Mouse (Mus musculus): ENCODE data around the gene Kat6b.
"Not testable (repeated sequence)": the region's sequence is repeated elsewhere in the genome, so short reads cannot be mapped to it uniquely, and the experiment has no call there.

The Kat6b gene

DNA sequence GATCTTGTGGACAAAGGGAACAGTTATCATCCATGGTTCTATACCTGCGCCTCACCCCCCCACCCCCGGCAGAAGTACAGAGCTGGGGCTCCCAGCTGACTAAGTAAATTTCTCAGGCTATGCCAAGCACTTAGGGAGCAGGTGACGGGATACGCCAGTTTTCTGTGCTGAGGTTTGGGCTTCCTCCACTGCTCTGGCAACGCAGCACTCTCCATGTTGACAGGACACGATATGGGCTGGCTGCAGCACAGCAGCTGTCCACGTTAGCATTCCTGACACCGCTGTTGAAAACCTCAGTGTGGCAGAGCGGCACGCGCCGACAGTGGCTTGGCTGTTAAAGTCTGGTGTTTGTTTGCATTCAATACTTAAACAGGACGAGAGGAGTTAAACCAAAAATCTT, 177.9 kb downstream of the Kat6b start:
- no peak for DNase-seq (ENCODE audit: low read depth, low spot score)

DNA sequence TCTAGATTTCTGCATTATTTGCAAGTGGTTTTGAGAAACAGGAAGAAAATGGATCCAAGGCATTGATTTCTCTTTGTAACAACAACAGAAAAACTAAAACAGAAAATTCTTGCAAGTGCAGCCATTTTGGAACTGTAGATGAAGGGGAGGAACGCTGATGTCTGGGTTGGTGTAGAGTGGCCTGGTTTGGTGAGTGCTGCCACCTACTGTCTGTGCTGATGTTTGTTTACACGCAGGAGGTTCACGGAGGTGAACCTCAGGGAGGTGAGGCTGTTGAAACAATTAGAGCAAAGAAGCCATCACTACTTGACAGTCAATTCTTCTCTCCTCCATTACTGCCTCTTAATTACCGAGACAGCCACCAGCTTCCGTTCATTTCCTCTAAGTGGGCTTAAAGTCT, 178.4 kb downstream of the Kat6b start:
- DNase-seq (ENCODE audit: low read depth, low spot score), result peak; percentile 84

DNA sequence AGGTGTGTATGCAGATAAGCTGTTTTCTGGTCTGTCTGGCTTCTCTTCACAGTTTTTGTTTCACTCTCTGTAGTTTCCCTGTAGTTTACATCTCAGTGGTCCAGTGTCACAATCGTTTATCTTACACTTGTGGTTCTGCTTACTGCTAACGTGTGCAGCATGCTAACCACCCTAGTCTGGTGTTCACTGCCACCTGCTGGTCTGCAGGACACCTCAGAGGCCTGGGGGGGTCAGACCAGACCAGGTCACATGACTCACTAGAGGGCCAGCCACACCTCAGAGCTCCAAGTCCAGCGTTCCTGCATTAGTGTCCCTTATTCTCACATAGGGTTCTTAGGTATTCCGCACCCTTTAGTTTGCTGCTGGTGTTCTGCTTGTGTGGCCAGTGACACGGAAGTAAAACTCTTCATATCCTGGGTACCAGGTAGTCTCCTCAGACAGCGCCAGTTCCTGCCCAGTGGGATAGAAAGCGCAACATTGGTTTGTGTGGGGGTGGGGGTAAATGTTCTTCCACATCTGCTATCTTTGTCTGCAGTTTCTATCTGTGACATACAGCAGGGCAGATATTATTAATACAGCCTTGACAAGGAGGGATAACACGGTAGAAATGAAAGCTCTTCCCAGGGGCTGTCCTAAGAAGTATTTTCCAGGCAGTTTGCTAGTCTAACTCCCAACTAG, 181.4 kb downstream of the Kat6b start:
- DNase-seq (ENCODE audit: low read depth, low spot score), result no peak

DNA sequence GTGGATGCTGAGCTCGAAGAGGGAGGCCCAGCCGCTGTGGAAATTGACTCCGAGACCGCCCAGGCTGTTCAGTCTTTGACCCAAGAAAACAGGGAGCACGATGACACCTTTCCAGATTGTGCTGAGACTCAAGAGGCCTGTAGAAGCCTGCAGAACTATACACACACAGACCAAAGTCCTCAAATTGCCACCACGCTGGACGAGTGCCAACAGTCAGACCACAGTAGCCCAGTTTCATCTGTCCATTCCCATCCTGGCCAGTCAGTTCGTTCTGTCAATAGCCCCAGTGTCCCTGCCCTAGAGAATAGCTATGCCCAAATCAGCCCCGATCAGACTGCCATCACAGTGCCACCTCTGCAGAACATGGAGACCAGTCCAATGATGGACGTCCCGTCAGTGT, 188.0 kb downstream of the Kat6b start:
- DNase-seq (ENCODE audit: low read depth, low spot score), result no peak

DNA sequence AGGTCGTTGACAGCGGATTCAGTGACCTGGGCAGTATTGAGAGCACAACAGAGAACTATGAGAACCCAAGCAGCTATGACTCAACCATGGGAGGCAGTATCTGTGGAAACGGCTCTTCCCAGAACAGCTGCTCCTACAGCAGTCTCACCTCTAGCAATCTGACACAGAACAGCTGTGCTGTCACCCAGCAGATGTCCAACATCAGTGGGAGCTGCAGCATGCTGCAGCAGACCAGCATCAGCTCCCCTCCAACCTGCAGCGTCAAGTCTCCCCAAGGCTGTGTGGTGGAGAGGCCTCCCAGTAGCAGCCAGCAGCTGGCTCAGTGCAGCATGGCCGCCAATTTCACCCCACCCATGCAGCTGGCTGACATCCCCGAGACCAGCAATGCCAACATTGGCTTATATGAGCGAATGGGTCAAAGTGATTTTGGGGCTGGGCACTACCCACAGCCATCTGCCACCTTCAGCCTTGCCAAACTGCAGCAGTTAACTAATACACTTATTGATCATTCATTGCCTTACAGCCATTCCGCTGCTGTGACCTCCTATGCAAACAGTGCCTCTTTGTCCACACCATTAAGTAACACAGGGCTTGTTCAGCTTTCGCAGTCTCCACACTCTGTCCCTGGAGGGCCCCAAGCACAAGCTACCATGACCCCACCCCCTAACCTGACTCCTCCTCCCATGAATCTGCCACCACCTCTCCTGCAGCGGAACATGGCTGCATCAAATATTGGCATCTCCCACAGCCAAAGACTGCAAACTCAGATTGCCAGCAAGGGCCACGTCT, 188.6 kb downstream of the Kat6b start:
- peak; percentile 45 for DNase-seq (ENCODE audit: low read depth, low spot score)

DNA sequence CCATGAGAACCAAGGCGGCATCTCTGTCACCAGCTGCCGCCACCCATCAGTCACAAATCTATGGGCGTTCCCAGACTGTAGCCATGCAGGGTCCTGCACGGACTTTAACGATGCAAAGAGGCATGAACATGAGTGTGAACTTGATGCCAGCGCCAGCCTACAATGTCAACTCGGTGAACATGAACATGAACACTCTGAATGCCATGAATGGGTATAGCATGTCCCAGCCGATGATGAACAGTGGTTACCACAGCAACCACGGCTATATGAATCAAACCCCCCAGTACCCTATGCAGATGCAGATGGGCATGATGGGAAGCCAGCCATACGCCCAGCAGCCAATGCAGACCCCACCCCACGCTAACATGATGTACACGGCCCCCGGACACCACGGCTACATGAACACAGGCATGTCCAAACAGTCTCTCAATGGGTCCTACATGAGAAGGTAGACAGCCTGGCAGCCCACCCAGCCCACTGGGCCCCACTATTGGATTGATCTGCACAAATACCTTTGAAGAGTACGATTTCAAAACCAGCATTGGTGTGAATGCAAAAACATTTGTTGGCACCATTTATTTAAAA, 189.3 kb downstream of the Kat6b start:
- DNase-seq (ENCODE audit: low read depth, low spot score), result not testable (repeated sequence)

DNA sequence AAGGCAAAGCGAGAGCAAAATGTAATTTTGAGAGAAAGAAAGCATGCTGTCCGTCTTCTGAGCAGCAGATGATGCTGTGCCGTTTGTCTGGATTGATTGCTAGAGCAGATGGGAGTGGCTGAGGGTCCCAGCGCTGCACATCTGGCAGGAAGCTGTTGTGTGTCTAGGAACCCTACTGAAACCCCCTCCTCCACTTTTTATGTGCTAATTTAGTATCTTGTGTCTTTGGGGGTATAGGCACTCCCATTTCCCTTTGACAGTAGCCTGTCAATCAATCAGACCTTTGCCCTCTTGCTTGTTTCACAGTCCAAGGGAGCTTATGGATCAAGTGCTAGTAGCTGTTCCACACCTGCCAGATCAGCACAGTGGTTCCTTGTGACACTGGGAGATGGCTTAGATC, 191.9 kb downstream of the Kat6b start:
- peak; percentile 48 for DNase-seq (ENCODE audit: low read depth, low spot score)

DNA sequence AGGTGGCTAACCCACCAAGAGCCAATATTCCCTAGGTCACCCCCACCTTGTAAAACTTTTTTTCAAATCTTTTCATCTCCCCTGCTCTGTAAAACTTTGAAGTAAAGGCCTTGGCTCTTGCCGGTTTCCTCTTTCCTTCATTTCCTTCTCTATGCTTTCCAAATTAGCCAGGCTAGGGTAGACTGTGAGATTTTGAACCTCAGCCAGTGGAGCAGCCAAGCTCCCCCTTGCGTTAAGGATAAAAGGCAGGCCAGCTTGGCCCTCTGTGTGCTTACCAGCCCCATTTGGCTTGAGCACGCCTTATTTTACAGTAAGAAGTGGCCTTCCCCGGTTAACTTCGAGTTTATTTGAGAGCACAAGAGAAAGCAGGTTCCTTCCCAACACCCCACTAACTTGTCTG, 193.2 kb downstream of the Kat6b start:
- DNase-seq (ENCODE audit: low read depth, low spot score), result no peak

DNA sequence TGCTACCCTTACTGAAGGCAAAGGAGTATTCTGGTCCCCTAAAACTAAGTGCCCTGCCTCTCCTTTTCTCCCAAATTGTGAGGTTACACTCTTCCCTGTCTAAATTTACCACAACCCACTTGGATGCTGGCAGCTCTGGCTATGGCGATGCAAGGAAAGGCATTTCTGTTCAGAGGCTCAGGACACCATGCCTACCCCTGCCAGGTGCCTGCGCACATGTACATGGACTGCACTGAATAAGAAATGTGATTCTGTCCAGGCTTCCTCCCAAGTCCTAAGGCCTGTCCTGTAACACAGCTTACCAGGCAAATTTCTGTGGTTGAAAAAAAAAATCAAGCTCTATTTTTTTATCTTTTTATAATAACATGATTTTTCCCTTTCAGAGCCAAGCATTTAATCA, 195.0 kb downstream of the Kat6b start:
- DNase-seq (ENCODE audit: low read depth, low spot score), result no peak

DNA sequence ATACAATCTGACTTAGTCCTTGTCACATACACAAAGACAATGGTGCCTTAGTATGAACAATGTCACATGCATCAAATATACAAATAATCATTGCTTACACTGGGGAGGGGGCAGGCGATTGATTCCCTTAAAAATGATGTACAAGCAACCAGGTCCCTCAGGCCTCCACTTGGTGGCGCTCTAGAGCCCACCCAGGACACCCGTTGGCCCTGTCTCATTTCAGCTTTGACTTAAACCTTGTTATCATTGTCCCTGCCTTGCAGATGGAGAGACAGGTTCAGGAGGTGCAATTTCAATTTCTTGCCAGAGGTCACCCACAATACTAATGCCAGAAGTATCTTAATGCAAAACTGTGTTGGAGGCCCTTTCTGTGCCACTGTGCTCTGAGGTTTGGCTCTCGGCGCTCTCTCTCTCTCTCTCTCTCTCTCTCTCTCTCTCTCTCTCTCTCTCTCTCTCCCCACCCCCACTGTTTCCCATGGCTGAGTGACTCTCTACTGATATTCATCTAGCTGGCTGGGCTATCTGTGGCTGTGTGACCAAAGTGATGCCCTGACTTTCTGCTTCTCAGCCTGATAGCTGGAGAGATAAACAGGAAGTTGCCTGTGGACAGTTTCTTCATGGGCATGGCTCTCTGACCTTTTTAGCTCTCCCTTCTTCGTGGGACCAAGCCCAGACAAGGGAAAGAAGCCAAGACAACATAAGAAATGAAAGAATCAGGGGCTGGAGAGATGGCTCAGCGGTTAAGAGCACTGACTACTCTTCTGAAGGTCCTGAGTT, 197.5 kb downstream of the Kat6b start:
- peak; percentile 83 for DNase-seq (ENCODE audit: low read depth, low spot score)

DNA sequence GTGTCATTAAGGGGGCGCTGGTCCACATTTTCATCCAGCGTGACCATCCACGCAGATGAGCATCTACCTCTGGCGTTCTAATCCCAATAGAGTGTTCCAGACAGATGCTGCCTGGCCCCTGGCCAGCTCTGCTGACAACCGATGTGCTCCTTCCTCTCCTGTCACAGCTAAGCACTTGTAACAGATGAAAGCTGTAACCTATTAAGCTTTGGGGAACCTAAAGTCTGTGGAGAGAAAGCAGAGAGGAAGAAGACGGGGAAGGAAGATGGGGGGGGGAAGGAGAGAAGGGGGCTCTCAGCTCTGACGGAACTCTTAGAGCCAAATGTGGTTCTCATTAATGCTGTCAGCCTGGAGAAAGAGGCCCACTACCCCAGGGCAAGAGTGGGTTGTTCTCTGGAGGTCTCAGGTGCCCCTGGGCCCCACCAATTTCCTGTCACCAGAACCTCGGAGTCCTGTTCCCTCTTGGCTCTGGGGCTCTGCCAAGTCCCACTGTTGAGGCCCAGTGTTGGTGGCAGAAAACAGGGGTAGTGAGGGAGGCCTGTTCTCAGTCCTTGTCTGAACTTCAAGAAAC, 198.5 kb downstream of the Kat6b start:
- DNase-seq (ENCODE audit: low read depth, low spot score), result no peak

DNA sequence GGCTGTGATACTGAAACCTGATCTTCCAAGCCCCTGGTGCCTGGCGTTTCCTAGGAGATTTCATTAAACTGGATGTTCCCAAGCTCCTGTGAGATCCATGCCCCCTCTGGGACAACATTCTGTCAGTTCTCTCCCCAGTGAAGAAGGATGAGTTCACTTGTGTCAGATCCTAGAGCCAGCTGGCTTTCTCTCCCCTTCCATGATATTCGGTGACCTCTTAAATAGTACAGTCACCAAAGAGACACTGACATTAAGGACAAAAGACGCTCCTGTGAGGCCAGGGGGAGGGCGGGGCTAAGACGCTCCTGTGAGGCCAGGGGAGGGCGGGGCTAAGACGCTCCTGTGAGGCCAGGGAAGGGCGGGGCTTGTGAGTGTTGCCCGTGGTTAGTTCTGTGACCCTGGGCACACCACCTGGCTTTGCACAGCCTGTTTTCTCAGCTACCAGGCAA, 201.5 kb downstream of the Kat6b start:
- DNase-seq (ENCODE audit: low read depth, low spot score), result peak; percentile 96

DNA sequence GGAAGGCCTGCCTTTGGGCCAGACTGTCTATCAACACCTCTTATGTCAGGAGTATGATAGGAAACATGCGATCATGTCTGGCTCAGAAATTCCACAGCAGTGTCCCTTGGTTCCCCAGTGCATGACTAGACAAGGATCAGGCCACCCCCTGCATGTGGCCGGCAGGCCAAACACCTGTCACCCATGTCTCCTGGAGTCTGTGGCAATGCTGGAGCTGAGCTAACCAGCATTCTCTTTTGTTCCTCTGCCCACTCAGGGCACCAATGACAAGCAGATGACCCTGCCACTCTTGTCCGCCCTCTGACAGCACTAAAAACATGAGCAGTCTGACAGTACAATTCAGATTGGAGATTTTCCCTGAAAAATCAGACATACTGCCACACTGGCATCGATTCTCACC, 202.6 kb downstream of the Kat6b start:
- DNase-seq (ENCODE audit: low read depth, low spot score), result no peak

DNA sequence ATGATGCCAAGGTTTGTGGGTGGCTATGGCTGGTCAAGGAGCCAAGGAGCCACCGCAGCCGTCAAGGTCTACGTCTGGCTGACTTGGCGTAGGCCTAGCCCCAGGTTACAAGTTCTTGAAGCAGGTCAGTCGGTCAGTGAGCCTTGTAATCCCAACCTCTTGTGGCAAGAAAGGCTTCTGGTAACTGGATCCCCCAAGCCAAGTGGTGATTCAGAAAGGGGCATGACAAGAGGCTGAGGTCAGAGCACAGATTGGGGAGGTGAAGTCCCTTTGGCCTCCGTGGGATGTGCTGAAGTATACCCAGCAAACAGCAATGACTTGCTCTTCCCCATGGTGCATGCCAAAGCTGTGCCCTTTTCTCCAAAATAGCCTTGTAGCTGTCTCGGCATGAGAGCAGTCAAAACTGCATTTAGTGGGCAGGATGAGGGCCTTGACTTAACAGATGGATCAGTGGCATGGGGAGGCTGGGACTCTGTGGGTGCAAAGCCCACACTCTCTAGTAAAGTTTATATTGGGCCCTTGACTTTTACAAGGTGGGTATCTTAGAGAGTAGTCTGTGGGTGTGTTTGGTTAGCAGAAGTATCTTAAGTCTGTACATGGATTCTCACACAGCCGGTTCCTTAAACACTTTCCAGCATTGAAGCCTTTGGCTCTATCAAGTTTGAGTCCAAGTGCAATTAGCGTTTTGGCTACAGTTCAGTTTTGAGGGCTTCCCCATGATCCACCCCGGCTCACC, 204.3 kb downstream of the Kat6b start:
- DNase-seq (ENCODE audit: low read depth, low spot score), result no peak

DNA sequence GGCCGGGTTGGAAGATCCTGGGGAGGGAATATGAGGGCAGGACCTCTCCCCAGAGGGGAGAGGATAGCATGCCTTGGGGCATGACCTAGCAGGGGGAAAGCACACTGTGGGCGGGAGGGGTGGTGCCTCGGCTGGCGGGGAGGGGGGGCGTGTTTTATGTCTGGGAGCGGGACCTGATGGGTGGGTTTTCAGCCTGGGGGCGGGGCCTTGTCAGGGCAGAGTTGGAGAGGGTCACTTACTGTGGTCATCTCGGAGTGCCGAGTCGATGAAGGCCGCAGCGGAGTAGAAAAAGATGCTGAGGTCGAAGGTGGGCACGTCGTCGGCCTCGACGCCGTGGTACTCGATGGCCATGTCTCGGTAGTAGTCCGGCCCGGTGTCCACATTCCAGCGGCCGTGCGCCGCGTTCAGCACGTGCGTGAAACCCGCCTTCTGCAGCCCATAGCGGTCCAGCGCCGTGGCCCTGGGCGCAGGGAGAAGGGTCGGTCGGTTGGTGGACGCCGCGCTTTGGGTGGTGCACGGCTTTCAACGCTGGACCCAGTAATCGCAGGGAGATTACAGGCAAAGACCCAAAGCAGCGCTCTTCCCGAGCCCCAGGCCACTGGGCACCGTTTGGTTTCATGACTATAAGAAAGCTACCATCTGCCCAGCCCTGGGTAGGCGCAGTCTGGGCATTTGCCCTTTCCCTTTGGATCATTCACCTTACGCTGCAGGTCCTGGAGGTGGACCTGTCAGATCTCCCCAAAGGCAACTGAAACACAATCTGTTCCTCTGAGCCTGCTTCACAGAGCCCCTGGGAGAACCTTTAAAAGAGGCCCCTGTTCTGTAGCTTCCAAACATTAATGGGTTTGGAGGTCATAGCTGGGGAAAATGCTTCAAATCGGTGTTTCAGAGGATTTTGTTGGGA, 205.4 kb downstream of the Kat6b start:
- peak; percentile 75 for DNase-seq (ENCODE audit: low read depth, low spot score)

DNA sequence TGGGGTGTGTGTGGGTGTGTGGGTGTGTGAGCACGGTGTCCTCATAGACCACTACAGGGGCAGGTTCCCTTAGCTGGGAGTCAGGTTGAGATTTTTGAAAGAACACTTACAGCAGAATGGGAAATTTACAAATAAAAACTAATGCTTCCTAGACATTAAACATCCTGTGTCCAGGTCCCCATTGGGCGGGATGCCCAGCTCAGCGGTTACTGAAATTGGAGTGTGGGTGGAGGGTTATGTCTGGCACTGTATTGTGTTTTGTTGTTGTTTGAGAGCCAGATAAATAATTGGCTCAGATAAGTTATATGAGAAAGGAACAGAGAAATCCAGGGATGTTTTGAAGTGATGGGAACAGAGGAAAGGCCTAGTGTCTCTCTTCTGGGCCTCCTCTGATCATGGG, 209.8 kb downstream of the Kat6b start:
- no peak for DNase-seq (ENCODE audit: low read depth, low spot score)

DNA sequence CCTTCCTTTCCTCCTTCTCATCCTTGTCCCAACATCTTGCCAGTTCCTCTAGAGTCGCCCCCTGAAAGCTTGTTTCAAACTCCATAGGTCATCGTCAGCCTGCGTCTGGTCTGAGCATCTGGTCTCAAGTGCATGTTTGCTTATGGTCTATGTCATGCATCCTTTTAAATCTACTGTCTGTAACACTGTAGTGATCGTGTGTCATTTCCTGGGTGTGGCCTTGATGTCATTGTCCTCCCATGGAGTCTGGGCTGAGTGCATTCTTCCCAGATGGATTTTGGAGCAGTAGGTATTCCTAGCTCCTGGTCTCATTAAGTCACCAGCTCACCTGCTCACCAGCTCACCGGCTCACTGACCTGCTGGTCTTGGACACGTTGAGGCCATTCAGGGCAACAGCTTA, 213.8 kb downstream of the Kat6b start:
- no peak for DNase-seq (ENCODE audit: low read depth, low spot score)

DNA sequence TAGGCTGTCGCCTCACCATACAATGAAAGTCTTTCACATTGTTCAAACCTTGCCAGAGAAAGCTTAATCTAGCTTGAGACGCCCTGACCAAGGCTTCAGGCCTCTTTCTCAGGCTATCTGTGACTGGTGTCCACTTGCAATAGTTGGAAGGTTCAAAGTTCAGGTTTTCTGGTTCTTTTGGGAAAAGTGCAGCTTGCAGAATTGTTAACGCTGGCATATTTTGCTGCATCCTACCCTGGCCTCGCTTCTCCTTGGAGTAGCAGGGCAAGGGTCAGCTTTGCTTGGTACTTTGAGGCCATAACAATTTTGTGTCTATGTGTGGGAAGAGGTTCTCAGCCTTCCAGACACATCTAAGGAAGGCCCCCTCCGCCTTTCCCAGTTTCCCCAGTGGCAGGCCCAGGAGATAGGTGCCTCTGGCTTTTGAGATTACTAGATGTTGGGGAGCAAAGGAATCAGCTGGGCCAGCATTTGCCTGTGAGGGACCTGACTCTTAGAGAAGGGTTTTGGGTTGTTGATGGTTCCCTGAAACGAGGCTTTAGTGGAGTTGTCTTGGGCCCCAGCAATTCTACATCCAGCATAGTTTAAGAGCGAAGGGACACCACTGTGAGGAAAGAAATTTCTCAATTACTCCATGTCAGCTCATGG, 215.1 kb downstream of the Kat6b start:
- no peak for DNase-seq (ENCODE audit: low read depth, low spot score)

DNA sequence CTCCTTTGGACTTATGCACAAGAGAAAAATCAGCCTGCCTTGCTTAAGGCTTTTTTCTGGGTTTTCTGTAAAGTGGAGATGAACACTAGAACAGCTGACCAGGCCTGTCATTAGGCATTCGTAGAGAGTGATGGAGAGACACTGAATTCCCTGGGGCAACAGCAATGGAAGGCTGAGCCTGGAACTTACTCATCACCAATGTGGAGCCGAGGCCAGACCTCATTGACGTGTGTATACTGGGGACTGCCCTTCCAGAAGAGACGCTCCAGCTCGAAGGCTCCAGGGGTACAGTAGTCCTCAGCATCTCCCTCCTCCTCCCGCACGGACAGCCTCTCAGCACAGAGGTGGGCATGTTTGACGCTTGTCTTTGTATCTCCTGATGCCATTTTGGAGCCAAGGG, 221.5 kb downstream of the Kat6b start:
- no peak for DNase-seq (ENCODE audit: low read depth, low spot score)

DNA sequence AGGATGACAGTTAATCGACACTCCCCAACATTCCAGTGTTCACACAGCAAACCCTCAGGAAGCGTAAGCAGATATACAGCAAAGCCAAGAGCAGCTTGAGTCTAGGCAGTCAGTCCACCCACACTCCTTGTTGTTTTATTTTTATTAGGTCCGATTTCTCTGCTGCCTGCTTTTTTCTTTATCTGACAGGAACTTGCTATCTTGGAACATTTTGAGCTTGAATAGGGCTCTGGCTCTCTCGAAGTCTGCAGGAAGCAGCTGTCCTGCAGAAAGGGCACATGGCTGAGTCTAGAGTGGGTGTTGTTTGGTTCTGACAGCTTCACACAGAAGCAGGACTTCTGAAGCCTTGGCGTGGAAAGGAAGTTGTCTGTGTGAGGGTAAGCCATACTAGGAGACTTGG, 222.0 kb downstream of the Kat6b start:
- no peak for DNase-seq (ENCODE audit: low read depth, low spot score)
